Mouse (Mus musculus) embryonic fibroblast, embryonic 13.5 days (primary cell): ENCODE data around the gene Kap. TPM values are rescaled to one million over a fixed set of nuclear protein-coding genes. Genes with fewer than 3 reads are reported as not detected.

Source experiments
- H3K27ac ChIP-seq: 2 replicates; pipeline ENCODE4 v1.5.1; 2012; ENCODE audit warnings: low read length, control low read depth, inconsistent platforms; ENCODE audit not compliant: insufficient read depth
- H3K4me1 ChIP-seq: 2 replicates; pipeline ENCODE4 v1.6.1; 2011; ENCODE audit warnings: low read length; ENCODE audit not compliant: control insufficient read depth, insufficient read depth
- H3K4me3 ChIP-seq: 2 replicates; pipeline ENCODE4 v1.5.1; 2011; ENCODE audit warnings: mild to moderate bottlenecking, control low read depth, low read length; ENCODE audit not compliant: insufficient read depth
- CTCF ChIP-seq: IDR thresholded peaks from 2 replicates; pipeline ENCODE4 v1.5.1; 2011; ENCODE audit warnings: mild to moderate bottlenecking, control low read depth, low read length, moderate library complexity, borderline replicate concordance; ENCODE audit not compliant: insufficient read depth
- POLR2A ChIP-seq: IDR thresholded peaks from 2 replicates; pipeline ENCODE4 v1.6.1; 2011; ENCODE audit warnings: low read depth, mild to moderate bottlenecking, control low read depth, low read length, moderate library complexity
- polyA plus RNA-seq: library from polyadenylated mRNA; stranded (reverse); fragments of >200 nt; gene quantifications from 2 replicates; pipeline ENCODE4 v1.2.4, GENCODE M21; 2011; ENCODE audit warnings: low read depth; ENCODE audit not compliant: missing spikeins, insufficient read length

The Kap gene
- polyA plus RNA-seq, 1 experiment: 0.83 TPM

- no peak overlapping the region for H3K4me3 ChIP-seq
- H3K4me1 ChIP-seq: no peaks in the 10 kb centered on the region
- TF ChIP-seq CTCF (no peak), POLR2A (no peak)
- no peak overlapping the region for H3K27ac ChIP-seq
Observed at GRCm38 (mm10) chr6:133812342-133812741, 41.2 kb downstream of the Kap start.

Other genes starting within 250 kb of the Kap start
- gene Etv6, start 181.9 kb upstream of the Kap start, polyA plus RNA-seq: 25.8 and 29.5 TPM in 2 replicates